8 mouse cellular contexts compared by ENCODE assay signal in genomic region chr2:4881350-4882248, GRCm38 (mm10). TPM values are rescaled to one million over a fixed set of nuclear protein-coding genes. Genes with fewer than 3 reads are reported as not detected.
DNase-seq lines count a peak whose midpoint lies in the region; ATAC-seq lines count a peak whose summit lies in the region.

TSS of gene Sephs1 (plus strand) at chr2:4881564.

- H3K9ac ChIP-seq in intestine, embryonic 16.5 days (ENCODE audit: low read depth, low read length) = peak within 1 kb of the TSS; percentile 99

- WGBS in intestine, embryonic 16.5 days = under 1% methylated on average over 95 of the region's 115 CpGs

- ATAC-seq in intestine, embryonic 16.5 days = peak; percentile 80

- peak within 1 kb of the TSS; percentile 80 for H3K4me3 ChIP-seq in intestine, embryonic 16.5 days (ENCODE audit: low read length)

- peak within 1 kb of the TSS; percentile 77 for H3K4me2 ChIP-seq in intestine, embryonic 16.5 days (ENCODE audit: low read depth, low read length)

- peak; percentile 70 for DNase-seq in adrenal gland, adult 8-10 months
- DNase-seq in embryo, embryonic 11.5 days (ENCODE audit: low read depth, low spot score) = peak; percentile 69
- DNase-seq in gastrocnemius, postnatal 4 days (ENCODE audit: low spot score in 2 of 2) = peak; percentile 72 to 86
- DNase-seq in left cerebral cortex, postnatal 25 days (ENCODE audit: low spot score in 2 of 2) = peak; percentile 79 to 86
- DNase-seq in mesoderm, embryonic 11.5 days (ENCODE audit: low read depth, low spot score) = peak; percentile 85
- peak; percentile 87 for DNase-seq in right cerebral cortex, postnatal 25 days
- DNase-seq in urinary bladder, postnatal 36 days (ENCODE audit: low spot score in 2 of 2) = peak; percentile 77 to 81

- H3K9me3 ChIP-seq in intestine, embryonic 16.5 days (ENCODE audit: control insufficient read depth, low read length) = no peaks in the 10 kb centered on the region

- peak within 1 kb of the TSS; percentile 99 for H3K27ac ChIP-seq in intestine, embryonic 16.5 days (ENCODE audit: low read length)

- H3K27me3 ChIP-seq in intestine, embryonic 16.5 days (replicated peaks; ENCODE audit: control insufficient read depth, insufficient read depth, low read length) = no peaks in the 10 kb centered on the region

- intact Hi-C loops in left cerebral cortex, postnatal 25 days (cut with DNase I) = no loop called here

- peaks cover 9% of the 10 kb centered on the region for H3K4me1 ChIP-seq in intestine, embryonic 16.5 days (ENCODE audit: control insufficient read depth, insufficient read depth, low read length)

- peaks cover 3% of the 10 kb centered on the region; the same call in 1 of the 2 replicates for H3K36me3 ChIP-seq in intestine, embryonic 16.5 days (ENCODE audit: control insufficient read depth, insufficient read depth, low read length)

RNA-seq across cellular contexts. Expression of gene Sephs1, which starts in this region (rescaled TPM):
- 10 to 100 TPM; 55.4 to 66.8 (median 59.2) TPM for total RNA-seq in adrenal gland, adult 8-10 months (2022)
- 10 to 100 TPM; 38.9 to 39.9 TPM for total RNA-seq in gastrocnemius, postnatal 4 days (2021)
- 48.7 and 51.5 TPM in 2 replicates for polyA plus RNA-seq in intestine, embryonic 16.5 days (2015; fragmentation: Nextera tagmentation; extraction: Ambion mirVana)
- total RNA-seq in left cerebral cortex, postnatal 25 days (2021) = 10 to 100 TPM; 21.2 to 23.1 TPM

Comparison
In these comparisons a context has a peak if more than half of its experiments do, and no peak if none do; other contexts are left out.
1. Peak in every context shown above with its lines: DNase-seq, ATAC-seq, H3K4me3 ChIP-seq and H3K27ac ChIP-seq.